Mouse (Mus musculus) cerebellum, adult 2 months (tissue): ENCODE results near the gene Atf7.

Experiments
- CTCF ChIP-seq: fragments of 200-500 bp; IDR thresholded peaks from 2 replicates; pipeline ENCODE4 v1.5.1; 2011; ENCODE audit warnings: low read depth, mild to moderate bottlenecking, control low read depth, low read length, moderate library complexity, borderline replicate concordance; ENCODE audit not compliant: insufficient read depth
- POLR2A ChIP-seq: fragments of 200-500 bp; IDR thresholded peaks from 2 replicates; pipeline ENCODE4 v1.6.1; 2011; ENCODE audit warnings: low read length, control low read depth, borderline replicate concordance; ENCODE audit not compliant: insufficient read depth

GRCm38 (mm10) chr15:102511285-102511833 lies 113.9 kb downstream of the Atf7 start:
- TF ChIP-seq POLR2A = no peak
- TF ChIP-seq CTCF = no peak
